Mouse (Mus musculus): ENCODE measurements around the gene Sh2d3c. TPM values are rescaled to one million over a fixed set of nuclear protein-coding genes. Genes with fewer than 3 reads are reported as not detected.

The Sh2d3c gene
- polyA plus RNA-seq, 1 experiment: 106 TPM

- peaks cover 6% of the 10 kb centered on the region for H3K36me3 ChIP-seq (ENCODE audit: control insufficient read depth, insufficient read depth, low read length)
- DNase-seq: no peak
- no peaks in the 10 kb centered on the region for H3K27me3 ChIP-seq (ENCODE audit: control insufficient read depth, insufficient read depth, low read length)
- H3K27ac ChIP-seq (ENCODE audit: control insufficient read depth, insufficient read depth, low read length): no peak overlapping the region
- TF ChIP-seq POLR2A (IDR thresholded peaks at IDR 0.05; ENCODE audit: control insufficient read depth, extremely low read depth, insufficient read depth, low read length, poor library complexity) (no peak), CTCF (IDR thresholded peaks at IDR 0.05; ENCODE audit: borderline replicate concordance, control insufficient read depth, extremely low read depth, insufficient read depth, low read length, poor library complexity) (no peak)
- H3K4me3 ChIP-seq (ENCODE audit: control insufficient read depth, insufficient read depth, low read length): no peak overlapping the region
- H3K4me1 ChIP-seq (replicated peaks; ENCODE audit: control insufficient read depth, insufficient read depth, low read length): peaks cover 34% of the 10 kb centered on the region
- 34% methylated on average over 7 of the region's 7 CpGs for WGBS
Measured at GRCm38 (mm10) chr2:32728463-32728862, 7.6 kb downstream of the Sh2d3c start.

- no peak for TF ChIP-seq POLR2A (IDR thresholded peaks at IDR 0.05; ENCODE audit: control insufficient read depth, extremely low read depth, insufficient read depth, low read length, poor library complexity)
- Histone ChIP-seq H3K27me3 (ENCODE audit: control insufficient read depth, insufficient read depth, low read length) (no peaks in the 10 kb centered on the region), H3K4me3 (ENCODE audit: control insufficient read depth, insufficient read depth, low read length) (no peak overlapping the region), H3K36me3 (ENCODE audit: control insufficient read depth, insufficient read depth, low read length) (peaks cover 6% of the 10 kb centered on the region), H3K4me1 (replicated peaks; ENCODE audit: control insufficient read depth, insufficient read depth, low read length) (peaks cover 33% of the 10 kb centered on the region), H3K27ac (ENCODE audit: control insufficient read depth, insufficient read depth, low read length) (no peak overlapping the region)
- no peak for DNase-seq
- WGBS: 95% methylated on average over 4 of the region's 4 CpGs
Measured at GRCm38 (mm10) chr2:32729547-32729946, 8.7 kb downstream of the Sh2d3c start.

GRCm38 (mm10) chr2:32730854-32731253, 10.0 kb downstream of the Sh2d3c start:
- H3K4me3 ChIP-seq (ENCODE audit: control insufficient read depth, insufficient read depth, low read length): no peak overlapping the region
- DNase-seq: no peak
- TF ChIP-seq POLR2A (IDR thresholded peaks at IDR 0.05; ENCODE audit: control insufficient read depth, extremely low read depth, insufficient read depth, low read length, poor library complexity): no peak
- no peak for TF ChIP-seq CTCF (IDR thresholded peaks at IDR 0.05; ENCODE audit: borderline replicate concordance, control insufficient read depth, extremely low read depth, insufficient read depth, low read length, poor library complexity)
- peaks cover 6% of the 10 kb centered on the region for H3K36me3 ChIP-seq (ENCODE audit: control insufficient read depth, insufficient read depth, low read length)
- H3K27me3 ChIP-seq (ENCODE audit: control insufficient read depth, insufficient read depth, low read length): no peaks in the 10 kb centered on the region
- peaks cover 23% of the 10 kb centered on the region for H3K4me1 ChIP-seq (replicated peaks; ENCODE audit: control insufficient read depth, insufficient read depth, low read length)
- 95% methylated on average over 11 of the region's 11 CpGs for WGBS
- no peak overlapping the region for H3K27ac ChIP-seq (ENCODE audit: control insufficient read depth, insufficient read depth, low read length)

DNA sequence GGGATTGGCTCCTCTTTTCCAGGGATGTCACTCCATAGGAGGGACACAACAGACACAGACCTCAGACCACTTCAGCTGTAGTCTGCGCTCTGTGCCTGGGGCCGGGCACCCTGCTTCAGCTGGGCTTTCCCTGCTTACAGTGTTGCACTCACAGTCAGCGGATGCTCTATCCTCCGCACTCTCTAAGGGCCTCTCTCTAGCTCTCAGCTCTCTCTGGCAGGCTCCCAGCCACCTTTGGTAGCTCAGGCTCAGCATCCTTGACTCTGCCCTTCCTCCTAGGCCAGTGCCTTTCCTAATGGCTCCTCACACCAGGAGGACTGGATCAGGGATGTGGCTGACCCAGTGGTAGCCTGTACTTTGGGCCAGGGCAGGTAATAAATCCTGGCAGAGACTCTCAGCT, 11.1 kb downstream of the Sh2d3c start:
- H3K4me1 ChIP-seq (replicated peaks; ENCODE audit: control insufficient read depth, insufficient read depth, low read length): peaks cover 17% of the 10 kb centered on the region
- 91% methylated on average over 4 of the region's 4 CpGs for WGBS
- no peaks in the 10 kb centered on the region for H3K36me3 ChIP-seq (ENCODE audit: control insufficient read depth, insufficient read depth, low read length)
- DNase-seq: no peak
- TF ChIP-seq CTCF (IDR thresholded peaks at IDR 0.05; ENCODE audit: borderline replicate concordance, control insufficient read depth, extremely low read depth, insufficient read depth, low read length, poor library complexity) (no peak), POLR2A (IDR thresholded peaks at IDR 0.05; ENCODE audit: control insufficient read depth, extremely low read depth, insufficient read depth, low read length, poor library complexity) (no peak)
- no peak overlapping the region for H3K27ac ChIP-seq (ENCODE audit: control insufficient read depth, insufficient read depth, low read length)
- no peak overlapping the region for H3K4me3 ChIP-seq (ENCODE audit: control insufficient read depth, insufficient read depth, low read length)
- H3K27me3 ChIP-seq (ENCODE audit: control insufficient read depth, insufficient read depth, low read length): no peaks in the 10 kb centered on the region

DNA sequence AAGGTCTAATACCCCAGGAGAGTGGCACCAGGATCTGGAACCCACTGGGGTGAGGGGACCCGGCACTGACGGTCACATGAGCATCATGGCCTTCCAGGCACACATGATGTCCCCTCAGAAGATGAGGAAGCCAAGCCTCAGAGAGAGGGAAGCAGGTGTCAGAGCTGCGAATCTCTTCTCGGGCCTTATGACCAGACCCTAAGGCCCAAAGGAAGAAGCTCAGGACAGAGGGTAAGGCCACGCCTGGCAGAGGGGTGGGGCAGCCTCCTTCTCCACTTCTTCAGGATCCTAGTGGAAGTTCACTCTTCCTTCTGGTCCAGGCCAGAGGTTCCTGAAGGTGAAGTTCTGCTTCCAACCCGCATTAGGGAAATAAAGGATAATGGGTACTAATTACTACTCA, 11.8 kb downstream of the Sh2d3c start:
- Histone ChIP-seq H3K27ac (ENCODE audit: control insufficient read depth, insufficient read depth, low read length) (no peak overlapping the region), H3K27me3 (ENCODE audit: control insufficient read depth, insufficient read depth, low read length) (no peaks in the 10 kb centered on the region), H3K4me1 (replicated peaks; ENCODE audit: control insufficient read depth, insufficient read depth, low read length) (peaks cover 11% of the 10 kb centered on the region), H3K36me3 (ENCODE audit: control insufficient read depth, insufficient read depth, low read length) (no peaks in the 10 kb centered on the region), H3K4me3 (ENCODE audit: control insufficient read depth, insufficient read depth, low read length) (no peak overlapping the region)
- TF ChIP-seq POLR2A (IDR thresholded peaks at IDR 0.05; ENCODE audit: control insufficient read depth, extremely low read depth, insufficient read depth, low read length, poor library complexity): no peak
- TF ChIP-seq CTCF (IDR thresholded peaks at IDR 0.05; ENCODE audit: borderline replicate concordance, control insufficient read depth, extremely low read depth, insufficient read depth, low read length, poor library complexity): no peak
- DNase-seq: no peak
- WGBS: 94% methylated on average over 6 of the region's 6 CpGs

- no peaks in the 10 kb centered on the region for H3K27me3 ChIP-seq (ENCODE audit: control insufficient read depth, insufficient read depth, low read length)
- H3K27ac ChIP-seq (ENCODE audit: control insufficient read depth, insufficient read depth, low read length): no peak overlapping the region
- TF ChIP-seq POLR2A (IDR thresholded peaks at IDR 0.05; ENCODE audit: control insufficient read depth, extremely low read depth, insufficient read depth, low read length, poor library complexity): no peak
- TF ChIP-seq CTCF (IDR thresholded peaks at IDR 0.05; ENCODE audit: borderline replicate concordance, control insufficient read depth, extremely low read depth, insufficient read depth, low read length, poor library complexity): no peak
- WGBS: 93% methylated on average over 4 of the region's 4 CpGs
- H3K4me1 ChIP-seq (replicated peaks; ENCODE audit: control insufficient read depth, insufficient read depth, low read length): no peaks in the 10 kb centered on the region
- DNase-seq: no peak
- no peak overlapping the region for H3K4me3 ChIP-seq (ENCODE audit: control insufficient read depth, insufficient read depth, low read length)
- H3K36me3 ChIP-seq (ENCODE audit: control insufficient read depth, insufficient read depth, low read length): no peaks in the 10 kb centered on the region
Measured at GRCm38 (mm10) chr2:32734480-32734879, 13.6 kb downstream of the Sh2d3c start.

DNA sequence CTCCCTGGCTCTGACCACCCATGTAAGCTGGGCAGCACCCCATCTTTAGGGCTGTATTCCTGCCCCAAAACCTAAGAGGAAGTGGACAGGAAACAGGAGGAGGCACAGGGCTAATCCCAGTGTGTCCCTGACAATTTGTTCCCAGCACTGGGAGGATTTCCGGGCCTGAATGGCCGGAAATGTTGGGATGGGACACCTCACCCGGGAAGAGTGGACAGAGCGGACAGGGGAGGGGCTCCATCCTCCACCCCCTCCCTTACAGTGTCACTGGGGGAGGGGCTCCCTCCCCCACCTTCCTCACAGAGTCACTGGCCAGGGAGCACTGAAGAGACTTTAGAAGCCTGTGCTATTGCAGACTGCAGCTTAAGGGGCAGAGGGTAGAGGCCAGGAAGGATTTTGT, 14.1 kb downstream of the Sh2d3c start:
- no peak for DNase-seq
- H3K4me3 ChIP-seq (ENCODE audit: control insufficient read depth, insufficient read depth, low read length): no peak overlapping the region

More for the DNA sequence above, 14.1 kb downstream of the Sh2d3c start:
- no peak overlapping the region for H3K27ac ChIP-seq (ENCODE audit: control insufficient read depth, insufficient read depth, low read length)
- TF ChIP-seq POLR2A (IDR thresholded peaks at IDR 0.05; ENCODE audit: control insufficient read depth, extremely low read depth, insufficient read depth, low read length, poor library complexity): no peak
- TF ChIP-seq CTCF (IDR thresholded peaks at IDR 0.05; ENCODE audit: borderline replicate concordance, control insufficient read depth, extremely low read depth, insufficient read depth, low read length, poor library complexity): no peak
- H3K27me3 ChIP-seq (ENCODE audit: control insufficient read depth, insufficient read depth, low read length): no peaks in the 10 kb centered on the region
- 84% methylated on average over 4 of the region's 4 CpGs for WGBS
- peaks cover 2% of the 10 kb centered on the region; the same call in 1 of the 2 replicates for H3K36me3 ChIP-seq (ENCODE audit: control insufficient read depth, insufficient read depth, low read length)
- H3K4me1 ChIP-seq (replicated peaks; ENCODE audit: control insufficient read depth, insufficient read depth, low read length): no peaks in the 10 kb centered on the region
